Mouse (Mus musculus): ENCODE results near the gene Adcy3. TPM values are rescaled to one million over a fixed set of nuclear protein-coding genes. Genes with fewer than 3 reads are reported as not detected.

The Adcy3 gene
- total and polyA plus RNA-seq, 3 experiments = 0.13 to 0.34 (median 0.13) TPM

DNA sequence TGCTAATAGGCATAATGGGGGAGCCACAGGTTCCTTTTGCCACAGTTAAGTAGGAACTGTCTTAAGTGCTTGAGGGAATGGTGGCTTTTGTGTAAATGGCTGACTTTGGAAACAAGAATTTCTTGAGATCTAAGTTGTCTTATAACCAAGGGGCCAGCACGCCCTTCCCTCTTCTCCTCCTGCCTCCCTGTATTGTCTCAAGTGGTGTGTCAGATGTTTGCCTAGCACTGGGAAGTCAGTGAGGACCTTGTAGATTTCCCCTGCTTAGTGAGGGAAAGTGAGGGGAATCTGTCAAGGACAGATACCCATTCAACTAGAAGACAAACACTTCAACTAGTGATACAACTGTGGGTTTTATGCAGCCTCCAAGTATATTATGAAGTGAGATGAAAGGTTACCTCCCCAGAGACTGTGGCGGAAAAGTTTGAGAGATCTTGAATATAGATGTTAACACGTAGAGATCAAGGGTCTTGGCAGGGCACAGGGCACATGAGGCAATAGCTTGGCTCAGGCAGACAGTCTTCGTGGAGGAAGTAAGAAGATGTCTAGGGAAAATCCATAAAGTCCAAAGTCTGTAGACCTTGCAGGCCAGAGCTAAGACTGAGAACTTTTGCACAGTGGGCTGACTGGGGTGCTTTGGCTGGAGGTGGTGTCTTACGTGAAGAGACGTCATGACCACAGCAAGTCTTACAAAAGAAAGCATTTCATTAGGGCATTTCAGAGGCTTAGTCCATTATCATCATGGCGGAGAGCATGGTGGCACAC is 26.1 kb downstream of the Adcy3 start:
- Histone ChIP-seq H3K36me3 (replicated peaks in 1 of 2; ENCODE audit: control insufficient read depth in 1 of 2, insufficient read depth in 1 of 2, low read length in 1 of 2) (no peaks in the 10 kb centered on the region), H3K4me1 (ENCODE audit: control insufficient read depth in 1 of 2, insufficient read depth in 2 of 2) (no peaks in the 10 kb centered on the region), H3K27ac (ENCODE audit: insufficient read depth, low read depth) (no peak overlapping the region), H3K9me3 (replicated peaks; ENCODE audit: low read length) (no peaks in the 10 kb centered on the region), H3K4me2 (ENCODE audit: insufficient read depth, low read depth, poor library complexity, severe bottlenecking) (no peak overlapping the region), H3K9ac (ENCODE audit: insufficient read depth, low read depth) (no peak overlapping the region), H3K79me2 (replicated peaks; ENCODE audit: control insufficient read depth, extremely low read depth, insufficient read depth, poor library complexity, severe bottlenecking) (no peaks in the 10 kb centered on the region), H3K4me3 (replicated peaks in 1 of 3; ENCODE audit: low read depth in 2 of 3, low read length in 2 of 3, poor library complexity in 1 of 3) (no peak overlapping the region), H3K27me3 (replicated peaks) (no peaks in the 10 kb centered on the region)
- DNase-seq (ENCODE audit: extremely low read depth) = no peak
- TF ChIP-seq EP300 (IDR thresholded peaks at IDR 0.05; ENCODE audit: low read length) (no peak), TCF12 (IDR thresholded peaks at IDR 0.05; ENCODE audit: low read depth, low read length) (no peak), GABPA (IDR thresholded peaks at IDR 0.05; ENCODE audit: insufficient replicate concordance, low read depth, low read length) (no peak), RCOR1 (conservative IDR thresholded peaks at IDR 0.05; ENCODE audit: low read depth, low read length) (no peak), CHD1 (IDR thresholded peaks at IDR 0.05; ENCODE audit: low read depth, low read length) (no peak), JUND (conservative IDR thresholded peaks at IDR 0.05; ENCODE audit: low read depth, low read length) (no peak), CTCF (conservative IDR thresholded peaks at IDR 0.05 in 1 of 2, IDR thresholded peaks at IDR 0.05 in 1 of 2; ENCODE audit: low read depth in 2 of 2, low read length in 2 of 2) (no peak), PAX5 (IDR thresholded peaks at IDR 0.05; ENCODE audit: low read length) (no peak), BHLHE40 (IDR thresholded peaks at IDR 0.05; ENCODE audit: low read depth, low read length) (no peak), POLR2A (IDR thresholded peaks at IDR 0.05; ENCODE audit: low read depth, low read length) (no peak), RAD21 (IDR thresholded peaks at IDR 0.05; ENCODE audit: low read depth, low read length) (no peak), KAT2A (IDR thresholded peaks at IDR 0.05; ENCODE audit: insufficient replicate concordance, low read length) (no peak), CHD2 (IDR thresholded peaks at IDR 0.05; ENCODE audit: low read length) (no peak)
- in situ Hi-C loops (cut with MboI; ENCODE audit: low pct_ligation_motif_present, low pct_unique_long_range_greater_than_20kb, low sequenced_read_pairs) (no loop called here), dilution Hi-C loops (cut with MboI; ENCODE audit: extremely low pct_ligation_motif_present, extremely low pct_unique_long_range_greater_than_20kb, low sequenced_read_pairs) (no loop called here)

DNA sequence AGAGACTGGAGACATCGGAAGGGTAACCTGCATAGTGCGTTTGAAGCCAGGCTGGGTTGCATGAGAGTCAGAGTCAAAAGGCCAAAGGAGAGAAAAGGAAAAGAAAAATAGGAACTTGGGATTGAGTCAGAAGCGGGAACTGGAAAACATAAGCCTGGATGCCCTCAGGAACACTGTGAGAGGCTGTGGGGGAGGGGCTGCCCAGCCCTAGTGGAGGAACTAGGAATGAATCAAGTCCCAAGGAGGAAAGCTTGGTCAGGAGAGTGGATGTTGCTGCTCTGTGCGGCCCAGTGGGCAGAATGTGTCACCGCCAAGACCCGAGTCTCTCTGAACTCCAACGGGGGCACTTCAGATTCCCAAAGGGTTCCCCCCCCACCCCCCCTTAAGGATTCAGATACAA is 27.4 kb downstream of the Adcy3 start:
- H3K27me3 ChIP-seq (replicated peaks) = no peaks in the 10 kb centered on the region
- TF ChIP-seq TCF12 (IDR thresholded peaks at IDR 0.05; ENCODE audit: low read depth, low read length) (no peak), BHLHE40 (IDR thresholded peaks at IDR 0.05; ENCODE audit: low read depth, low read length) (no peak), TBP (conservative IDR thresholded peaks at IDR 0.05; ENCODE audit: low read depth, low read length) (no peak), ZMIZ1 (IDR thresholded peaks at IDR 0.05; ENCODE audit: low read depth, low read length) (no peak), RAD21 (IDR thresholded peaks at IDR 0.05; ENCODE audit: low read depth, low read length) (no peak), KAT2A (IDR thresholded peaks at IDR 0.05; ENCODE audit: insufficient replicate concordance, low read length) (no peak), MAX (IDR thresholded peaks at IDR 0.05; ENCODE audit: low read length) (no peak), ETS1 (conservative IDR thresholded peaks at IDR 0.05; ENCODE audit: low read depth, low read length) (no peak), E2F4 (IDR thresholded peaks at IDR 0.05; ENCODE audit: insufficient replicate concordance, low read depth, low read length) (no peak), ZNF384 (IDR thresholded peaks at IDR 0.05; ENCODE audit: low read depth, low read length) (no peak), GABPA (IDR thresholded peaks at IDR 0.05; ENCODE audit: insufficient replicate concordance, low read depth, low read length) (no peak), NELFE (IDR thresholded peaks at IDR 0.05; ENCODE audit: low read depth, low read length) (no peak), SMC3 (IDR thresholded peaks at IDR 0.05; ENCODE audit: low read depth, low read length) (no peak), USF2 (conservative IDR thresholded peaks at IDR 0.05; ENCODE audit: low read depth, low read length) (no peak), POLR2A (IDR thresholded peaks at IDR 0.05; ENCODE audit: low read depth, low read length) (no peak), HCFC1 (IDR thresholded peaks at IDR 0.05; ENCODE audit: low read depth, low read length) (no peak), ZKSCAN1 (IDR thresholded peaks at IDR 0.05; ENCODE audit: borderline replicate concordance, low read depth, low read length) (no peak), PAX5 (IDR thresholded peaks at IDR 0.05; ENCODE audit: low read length) (no peak)

More for the DNA sequence above, 27.4 kb downstream of the Adcy3 start:
- no peaks in the 10 kb centered on the region for H3K36me3 ChIP-seq (replicated peaks in 1 of 2; ENCODE audit: control insufficient read depth in 1 of 2, insufficient read depth in 1 of 2, low read length in 1 of 2)
- dilution Hi-C loops (cut with MboI; ENCODE audit: extremely low pct_ligation_motif_present, extremely low pct_unique_long_range_greater_than_20kb, low sequenced_read_pairs) (no loop called here), in situ Hi-C loops (cut with MboI; ENCODE audit: low pct_ligation_motif_present, low pct_unique_long_range_greater_than_20kb, low sequenced_read_pairs) (no loop called here)
- H3K4me2 ChIP-seq (ENCODE audit: insufficient read depth, low read depth, poor library complexity, severe bottlenecking) = no peak overlapping the region
- no peak overlapping the region for H3K27ac ChIP-seq (ENCODE audit: insufficient read depth, low read depth)
- H3K4me3 ChIP-seq (replicated peaks in 1 of 3; ENCODE audit: low read depth in 2 of 3, low read length in 2 of 3, poor library complexity in 1 of 3) = no peak overlapping the region
- no peaks in the 10 kb centered on the region for H3K79me2 ChIP-seq (replicated peaks; ENCODE audit: control insufficient read depth, extremely low read depth, insufficient read depth, poor library complexity, severe bottlenecking)
- no peaks in the 10 kb centered on the region for H3K4me1 ChIP-seq (ENCODE audit: control insufficient read depth in 1 of 2, insufficient read depth in 2 of 2)
- H3K9ac ChIP-seq (ENCODE audit: insufficient read depth, low read depth) = no peak overlapping the region
- no peaks in the 10 kb centered on the region for H3K9me3 ChIP-seq (replicated peaks; ENCODE audit: low read length)
- no peak for DNase-seq (ENCODE audit: extremely low read depth)

Data from CH12.LX (cell line).